Mouse (Mus musculus): ENCODE data around the gene Cnr1. TPM values are rescaled to one million over a fixed set of nuclear protein-coding genes. Genes with fewer than 3 reads are reported as not detected.

Cnr1 gene
- polyA plus RNA-seq, 1 experiment from 2014 or later: 0.43 TPM

DNA sequence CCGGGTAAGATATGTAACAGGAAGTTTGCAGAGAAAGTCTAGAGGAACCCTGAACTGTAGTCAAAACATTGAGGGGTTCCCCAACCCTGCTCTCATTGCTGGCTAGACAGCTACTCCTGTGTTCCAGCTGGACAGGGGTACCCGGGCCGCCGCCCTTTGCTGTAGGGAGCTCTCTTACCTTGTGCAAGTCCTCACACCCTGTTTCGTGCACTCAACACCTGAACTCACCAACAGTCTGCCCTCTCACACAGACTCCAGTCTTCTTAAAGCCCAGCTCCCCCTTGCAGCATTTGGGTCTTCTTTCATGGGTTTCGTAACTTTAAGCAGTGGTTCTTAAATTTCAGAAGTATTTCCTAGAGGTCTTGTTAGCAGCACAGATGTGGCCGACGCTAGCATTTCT lies 7.0 kb downstream of the Cnr1 start:
- Histone ChIP-seq H3K27me3 (replicated peaks) (peaks cover 6% of the 10 kb centered on the region), H3K9me3 (replicated peaks) (no peaks in the 10 kb centered on the region), H3K36me3 (no peaks in the 10 kb centered on the region), H3K27ac (ENCODE audit: poor library complexity, severe bottlenecking) (no peak overlapping the region), H3K9ac (no peak overlapping the region), H3K4me1 (replicated peaks) (no peaks in the 10 kb centered on the region), H3K4me3 (no peak overlapping the region), H3K4me2 (no peak overlapping the region)
- WGBS: 80% methylated on average over 8 of the region's 8 CpGs
- ATAC-seq (ENCODE audit: insufficient number of reproducible peaks, low FRiP score): no peak

DNA sequence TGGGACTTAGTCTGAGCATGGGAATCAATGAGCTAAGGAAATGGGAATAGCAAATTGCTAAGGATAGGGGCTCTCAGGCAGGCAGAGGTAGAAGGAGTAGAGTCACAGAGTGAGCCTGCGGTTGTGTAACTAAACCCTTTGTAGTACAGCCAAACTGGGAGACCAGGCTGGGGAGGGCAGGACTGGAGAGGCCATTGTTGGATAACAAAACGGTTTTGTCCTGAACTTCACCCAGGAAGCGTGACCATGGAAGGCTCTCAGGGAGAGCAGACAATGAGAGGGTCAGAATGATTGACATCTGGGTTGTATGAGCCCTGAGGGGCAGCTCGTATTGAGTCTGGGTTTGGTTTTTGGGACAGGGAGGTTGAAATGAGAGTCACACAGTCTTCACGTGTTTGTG lies 17.2 kb downstream of the Cnr1 start:
- H3K4me1 ChIP-seq (replicated peaks): no peaks in the 10 kb centered on the region
- 77% methylated on average over 5 of the region's 5 CpGs for WGBS
- H3K9me3 ChIP-seq (replicated peaks): no peaks in the 10 kb centered on the region
- H3K36me3 ChIP-seq: no peaks in the 10 kb centered on the region
- H3K4me3 ChIP-seq: no peak overlapping the region
- H3K27me3 ChIP-seq (replicated peaks): no peaks in the 10 kb centered on the region
- no peak overlapping the region for H3K4me2 ChIP-seq
- ATAC-seq (ENCODE audit: insufficient number of reproducible peaks, low FRiP score): no peak
- no peak overlapping the region for H3K9ac ChIP-seq
- no peak overlapping the region for H3K27ac ChIP-seq (ENCODE audit: poor library complexity, severe bottlenecking)

DNA sequence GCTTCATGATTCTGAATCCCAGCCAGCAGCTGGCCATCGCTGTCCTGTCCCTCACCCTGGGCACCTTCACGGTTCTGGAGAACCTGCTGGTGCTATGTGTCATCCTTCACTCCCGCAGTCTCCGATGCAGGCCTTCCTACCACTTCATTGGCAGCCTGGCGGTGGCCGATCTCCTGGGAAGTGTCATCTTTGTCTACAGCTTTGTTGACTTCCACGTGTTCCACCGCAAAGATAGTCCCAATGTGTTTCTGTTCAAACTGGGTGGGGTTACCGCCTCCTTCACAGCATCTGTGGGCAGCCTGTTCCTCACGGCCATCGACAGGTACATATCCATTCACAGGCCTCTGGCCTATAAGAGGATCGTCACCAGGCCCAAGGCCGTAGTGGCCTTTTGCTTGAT lies 19.5 kb downstream of the Cnr1 start:
- no peaks in the 10 kb centered on the region for H3K27me3 ChIP-seq (replicated peaks)
- H3K9ac ChIP-seq: no peak overlapping the region
- H3K4me1 ChIP-seq (replicated peaks): no peaks in the 10 kb centered on the region
- H3K36me3 ChIP-seq: no peaks in the 10 kb centered on the region
- WGBS: 88% methylated on average over 13 of the region's 13 CpGs
- no peak overlapping the region for H3K4me2 ChIP-seq
- no peak for ATAC-seq (ENCODE audit: insufficient number of reproducible peaks, low FRiP score)
- no peaks in the 10 kb centered on the region for H3K9me3 ChIP-seq (replicated peaks)
- no peak overlapping the region for H3K27ac ChIP-seq (ENCODE audit: poor library complexity, severe bottlenecking)
- no peak overlapping the region for H3K4me3 ChIP-seq

DNA sequence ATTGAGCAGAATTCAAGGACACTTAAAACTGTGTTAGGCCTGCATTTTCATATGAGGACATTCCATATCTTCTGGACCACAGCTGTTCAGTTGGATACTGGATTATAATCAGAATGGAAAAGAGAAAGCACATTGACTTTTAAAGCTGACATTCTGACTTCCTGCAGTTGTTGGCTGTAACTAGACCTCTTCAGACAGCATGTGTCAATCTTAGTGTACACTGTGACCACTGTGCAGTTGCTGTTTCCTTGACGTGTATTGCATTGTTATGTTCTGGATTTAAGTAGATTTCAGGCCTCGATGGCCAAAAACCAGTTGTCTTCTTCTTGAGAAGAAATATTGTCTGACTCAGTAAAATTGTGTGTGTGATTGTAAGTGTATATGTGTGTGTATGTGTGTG lies 21.3 kb downstream of the Cnr1 start:
- H3K4me2 ChIP-seq: no peak overlapping the region
- no peak overlapping the region for H3K4me3 ChIP-seq
- 69% methylated on average over 2 of the region's 2 CpGs for WGBS
- H3K9ac ChIP-seq: no peak overlapping the region
- H3K9me3 ChIP-seq (replicated peaks): no peaks in the 10 kb centered on the region
- no peak for ATAC-seq (ENCODE audit: insufficient number of reproducible peaks, low FRiP score)
- no peak overlapping the region for H3K27ac ChIP-seq (ENCODE audit: poor library complexity, severe bottlenecking)
- no peaks in the 10 kb centered on the region for H3K4me1 ChIP-seq (replicated peaks)
- H3K36me3 ChIP-seq: no peaks in the 10 kb centered on the region
- H3K27me3 ChIP-seq (replicated peaks): no peaks in the 10 kb centered on the region

DNA sequence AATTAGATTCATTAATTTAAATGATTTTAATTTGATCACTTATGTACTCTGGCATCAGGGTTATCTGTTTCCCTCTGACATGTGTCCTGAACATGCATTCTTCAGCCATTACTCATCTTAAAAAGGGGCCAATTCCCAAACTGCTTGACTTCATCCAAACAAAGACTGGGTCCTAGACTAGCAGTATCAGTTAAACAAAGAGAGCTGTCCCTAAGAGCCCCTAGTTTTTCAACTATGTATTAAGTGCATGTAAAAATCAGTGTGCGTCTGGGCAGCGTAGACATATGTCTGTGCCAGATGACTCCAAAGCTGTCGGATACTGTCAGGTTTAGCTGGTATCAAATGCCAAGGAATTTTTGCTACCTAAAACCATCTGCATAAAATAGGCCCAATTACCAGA lies 23.2 kb downstream of the Cnr1 start:
- 75% methylated on average over 3 of the region's 3 CpGs for WGBS
- Histone ChIP-seq H3K27ac (ENCODE audit: poor library complexity, severe bottlenecking) (no peak overlapping the region), H3K36me3 (no peaks in the 10 kb centered on the region), H3K9me3 (replicated peaks) (no peaks in the 10 kb centered on the region), H3K27me3 (replicated peaks) (no peaks in the 10 kb centered on the region), H3K4me3 (no peak overlapping the region), H3K4me1 (replicated peaks) (no peaks in the 10 kb centered on the region), H3K4me2 (no peak overlapping the region), H3K9ac (no peak overlapping the region)
- no peak for ATAC-seq (ENCODE audit: insufficient number of reproducible peaks, low FRiP score)

DNA sequence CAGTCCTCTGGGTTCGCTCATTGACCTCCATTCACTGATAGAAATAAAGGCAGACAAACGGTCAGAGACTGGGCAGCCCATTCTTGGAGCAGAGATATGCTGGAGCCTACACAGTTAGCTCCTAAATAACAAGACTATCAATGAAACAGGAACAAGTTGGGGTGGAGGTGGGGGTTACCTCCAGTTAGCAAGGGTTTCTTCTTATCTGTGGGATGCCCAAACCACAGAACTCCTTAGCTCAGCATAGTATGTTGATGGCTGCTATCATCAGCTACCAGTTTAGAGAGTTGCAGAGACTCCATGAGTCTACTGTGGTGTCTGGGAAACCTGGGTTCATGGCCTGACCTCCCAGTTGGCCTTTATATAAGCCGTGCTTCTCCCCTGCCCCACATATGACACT lies 33.0 kb downstream of the Cnr1 start:
- no peak for ATAC-seq (ENCODE audit: insufficient number of reproducible peaks, low FRiP score)
- Histone ChIP-seq H3K4me1 (replicated peaks) (no peaks in the 10 kb centered on the region), H3K27ac (ENCODE audit: poor library complexity, severe bottlenecking) (no peak overlapping the region), H3K4me3 (no peak overlapping the region), H3K36me3 (no peaks in the 10 kb centered on the region), H3K4me2 (no peak overlapping the region), H3K27me3 (replicated peaks) (no peaks in the 10 kb centered on the region), H3K9me3 (replicated peaks) (0 out of 2 replicates have a peak, but pooled peaks cover 4% of the 10 kb centered on the region), H3K9ac (no peak overlapping the region)
- 57% methylated on average over 3 of the region's 3 CpGs for WGBS

DNA sequence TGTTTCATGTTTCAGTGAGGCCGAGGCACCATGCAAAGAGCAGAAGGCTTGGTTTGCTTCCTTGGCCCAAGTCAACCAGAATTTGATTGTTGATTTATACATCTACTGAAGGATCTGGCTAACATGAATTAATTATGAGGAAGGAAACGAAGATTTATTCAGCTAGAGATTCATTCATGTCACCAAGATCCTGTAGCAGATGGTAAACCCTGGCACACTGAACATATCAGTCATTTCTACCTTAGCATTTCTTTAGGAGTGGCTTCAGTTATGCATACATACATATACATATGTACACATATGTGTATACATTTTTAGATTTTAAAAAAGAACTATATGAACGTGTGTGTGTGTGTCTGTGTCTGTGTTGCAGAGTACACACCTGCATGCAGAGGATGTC lies 34.1 kb downstream of the Cnr1 start:
- no peaks in the 10 kb centered on the region for H3K27me3 ChIP-seq (replicated peaks)
- ATAC-seq (ENCODE audit: insufficient number of reproducible peaks, low FRiP score): no peak
- WGBS: 69% methylated on average over 3 of the region's 3 CpGs
- no peak overlapping the region for H3K4me3 ChIP-seq
- H3K36me3 ChIP-seq: no peaks in the 10 kb centered on the region
- H3K27ac ChIP-seq (ENCODE audit: poor library complexity, severe bottlenecking): no peak overlapping the region
- no peak overlapping the region for H3K9ac ChIP-seq
- H3K4me1 ChIP-seq (replicated peaks): no peaks in the 10 kb centered on the region
- H3K9me3 ChIP-seq (replicated peaks): 0 out of 2 replicates have a peak, but pooled peaks cover 4% of the 10 kb centered on the region
- no peak overlapping the region for H3K4me2 ChIP-seq

DNA sequence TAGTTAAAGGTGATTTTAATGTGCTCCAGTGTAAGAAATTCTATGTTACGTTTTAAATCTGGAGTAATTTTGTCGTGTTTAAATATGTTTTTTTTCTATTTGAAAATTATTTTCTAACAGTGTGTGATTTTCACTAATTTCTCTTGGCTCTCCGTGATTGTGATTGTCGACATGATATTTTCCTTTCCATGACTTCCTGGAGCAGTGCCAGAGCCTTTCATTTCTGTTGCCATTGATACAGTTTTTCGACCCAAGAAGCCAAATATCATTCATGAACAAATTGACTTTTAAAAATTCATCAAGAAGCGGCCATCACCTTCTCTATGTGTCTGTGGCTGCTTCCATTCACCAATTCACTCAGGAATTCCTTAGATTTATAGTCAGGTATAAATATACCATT lies 35.4 kb downstream of the Cnr1 start:
- Histone ChIP-seq H3K4me2 (no peak overlapping the region), H3K4me3 (no peak overlapping the region), H3K4me1 (replicated peaks) (no peaks in the 10 kb centered on the region), H3K9me3 (replicated peaks) (0 out of 2 replicates have a peak, but pooled peaks cover 4% of the 10 kb centered on the region), H3K27ac (ENCODE audit: poor library complexity, severe bottlenecking) (no peak overlapping the region), H3K9ac (no peak overlapping the region), H3K36me3 (no peaks in the 10 kb centered on the region), H3K27me3 (replicated peaks) (no peaks in the 10 kb centered on the region)
- ATAC-seq (ENCODE audit: insufficient number of reproducible peaks, low FRiP score): no peak
- 74% methylated on average over 6 of the region's 6 CpGs for WGBS

DNA sequence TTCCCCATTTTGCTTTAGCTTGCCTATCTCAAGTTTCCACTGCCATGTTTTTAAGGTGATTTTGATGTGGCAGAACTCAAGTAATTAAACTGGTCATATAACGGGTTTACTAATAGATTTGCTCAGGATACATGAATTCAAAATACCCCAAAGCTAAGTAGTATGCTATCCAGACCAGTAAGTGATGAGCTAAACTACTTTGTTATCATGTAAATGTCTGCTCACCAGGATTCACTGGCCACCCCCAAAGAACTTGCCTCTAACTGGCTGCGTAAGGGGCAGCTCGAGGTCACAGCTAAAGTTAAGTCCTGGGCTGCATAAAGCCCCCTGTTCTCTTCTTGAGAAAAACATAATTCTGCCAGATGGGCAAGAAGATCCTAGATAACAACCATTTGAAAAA lies 46.3 kb downstream of the Cnr1 start:
- H3K27me3 ChIP-seq (replicated peaks): no peaks in the 10 kb centered on the region
- no peak for ATAC-seq (ENCODE audit: insufficient number of reproducible peaks, low FRiP score)
- H3K27ac ChIP-seq (ENCODE audit: poor library complexity, severe bottlenecking): no peak overlapping the region
- no peaks in the 10 kb centered on the region for H3K9me3 ChIP-seq (replicated peaks)
- 67% methylated on average over 3 of the region's 3 CpGs for WGBS
- no peak overlapping the region for H3K9ac ChIP-seq
- no peak overlapping the region for H3K4me2 ChIP-seq
- H3K4me3 ChIP-seq: no peak overlapping the region
- H3K36me3 ChIP-seq: no peaks in the 10 kb centered on the region
- H3K4me1 ChIP-seq (replicated peaks): no peaks in the 10 kb centered on the region

DNA sequence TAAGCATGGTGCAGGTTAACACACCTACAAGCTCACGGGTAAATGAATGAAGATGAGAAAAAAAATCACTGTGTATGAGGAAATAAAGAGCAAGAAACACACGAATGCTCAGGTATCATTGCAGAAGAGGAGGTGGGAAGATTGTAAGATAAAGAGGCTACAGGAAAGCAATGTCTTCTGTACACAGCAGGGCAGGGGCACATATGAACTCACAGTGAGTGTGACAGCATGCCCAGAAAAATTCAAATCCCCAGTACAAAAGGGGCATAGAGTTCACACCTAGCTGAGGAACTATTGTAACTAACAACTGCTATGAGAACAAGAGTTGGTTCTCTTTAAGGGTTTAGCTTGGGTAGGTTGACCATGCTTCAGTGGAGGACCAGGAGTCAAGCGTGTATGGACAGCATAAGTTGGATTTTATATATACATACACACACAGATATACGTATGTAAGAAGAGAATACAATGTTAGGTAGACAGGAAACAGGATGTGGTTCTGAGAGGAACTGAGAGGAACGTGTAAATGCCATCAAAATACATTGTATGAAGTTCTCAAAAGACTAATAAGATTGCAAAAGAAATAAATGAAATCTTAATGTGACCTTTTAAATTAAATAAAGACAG lies 64.2 kb downstream of the Cnr1 start:
- H3K27ac ChIP-seq (ENCODE audit: poor library complexity, severe bottlenecking): no peak overlapping the region

DNA sequence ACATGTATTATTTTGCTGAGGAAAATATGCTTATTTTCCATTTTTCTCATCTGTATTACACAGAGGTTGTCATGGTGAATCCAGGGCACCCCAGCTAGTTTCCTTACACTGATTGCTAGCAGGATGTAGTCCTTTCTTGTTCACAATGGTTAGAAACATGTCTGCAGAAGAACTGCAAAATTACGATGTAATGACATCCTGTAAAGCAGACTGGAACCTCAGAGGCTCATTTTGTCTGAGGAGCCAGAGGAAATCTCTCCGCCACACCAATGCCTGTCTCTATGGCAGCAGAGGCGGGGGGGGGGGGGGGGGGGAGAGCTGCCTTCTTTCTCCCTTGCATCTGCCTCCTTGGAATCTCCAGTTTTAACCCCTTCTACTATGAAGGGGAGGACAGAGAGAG lies 68.3 kb downstream of the Cnr1 start:
- H3K9me3 ChIP-seq (replicated peaks): no peaks in the 10 kb centered on the region
- H3K9ac ChIP-seq: no peak overlapping the region
- no peak overlapping the region for H3K27ac ChIP-seq (ENCODE audit: poor library complexity, severe bottlenecking)
- H3K36me3 ChIP-seq: no peaks in the 10 kb centered on the region
- no peaks in the 10 kb centered on the region for H3K4me1 ChIP-seq (replicated peaks)
- 51% methylated on average over 3 of the region's 3 CpGs for WGBS
- no peaks in the 10 kb centered on the region for H3K27me3 ChIP-seq (replicated peaks)
- H3K4me3 ChIP-seq: no peak overlapping the region
- no peak for ATAC-seq (ENCODE audit: insufficient number of reproducible peaks, low FRiP score)
- no peak overlapping the region for H3K4me2 ChIP-seq

More for the DNA sequence above, 64.2 kb downstream of the Cnr1 start:
- WGBS: 67% methylated on average over 5 of the region's 5 CpGs
- H3K36me3 ChIP-seq: no peaks in the 10 kb centered on the region
- H3K4me2 ChIP-seq: no peak overlapping the region
- no peak overlapping the region for H3K4me3 ChIP-seq
- H3K9me3 ChIP-seq (replicated peaks): no peaks in the 10 kb centered on the region
- no peaks in the 10 kb centered on the region for H3K4me1 ChIP-seq (replicated peaks)
- no peaks in the 10 kb centered on the region for H3K27me3 ChIP-seq (replicated peaks)
- no peak for ATAC-seq (ENCODE audit: insufficient number of reproducible peaks, low FRiP score)
- H3K9ac ChIP-seq: no peak overlapping the region

DNA sequence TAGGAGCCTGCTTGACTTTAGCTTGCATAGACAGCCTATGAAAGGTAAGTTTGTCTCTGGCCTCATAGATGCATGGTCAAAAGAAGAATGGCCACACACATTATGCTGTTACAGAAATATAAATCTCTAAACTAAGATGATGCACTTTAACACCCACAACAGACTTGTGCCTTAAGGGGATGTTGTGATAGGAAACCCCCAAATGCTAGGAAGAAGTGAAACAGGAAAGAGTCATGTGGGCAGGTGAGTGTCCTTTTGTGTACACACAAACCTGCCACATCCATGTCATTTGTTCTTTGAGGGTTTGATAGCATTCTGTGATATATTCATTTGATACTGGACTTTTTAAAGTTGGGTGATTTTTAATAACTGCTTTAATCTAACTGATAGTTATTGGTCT lies 72.0 kb downstream of the Cnr1 start:
- Histone ChIP-seq H3K9me3 (replicated peaks) (no peaks in the 10 kb centered on the region), H3K4me1 (replicated peaks) (no peaks in the 10 kb centered on the region), H3K4me3 (no peak overlapping the region), H3K27me3 (replicated peaks) (no peaks in the 10 kb centered on the region), H3K27ac (ENCODE audit: poor library complexity, severe bottlenecking) (no peak overlapping the region), H3K9ac (no peak overlapping the region), H3K4me2 (no peak overlapping the region), H3K36me3 (no peaks in the 10 kb centered on the region)
- ATAC-seq (ENCODE audit: insufficient number of reproducible peaks, low FRiP score): no peak
